Mouse (Mus musculus) layer of hippocampus, adult 9-11 months (tissue): Measurements from ENCODE around the gene Syt16.

ENCODE experiments used
- DNase-seq: peaks from one replicate; pipeline ENCODE4 v3.0.0; 2022

The Syt16 gene

GRCm38 (mm10) chr12:74014739-74015270 is 17.3 kb downstream of the Syt16 start:
- DNase-seq, result peak; percentile 21

GRCm38 (mm10) chr12:74015491-74015890 is 18.0 kb downstream of the Syt16 start:
- no peak for DNase-seq

- DNase-seq, result no peak
These were observed 25.8 kb downstream of the Syt16 start for GRCm38 (mm10) chr12:74023260-74023659.

- no peak for DNase-seq
These were observed 27.5 kb downstream of the Syt16 start for GRCm38 (mm10) chr12:74024912-74025311.

DNA sequence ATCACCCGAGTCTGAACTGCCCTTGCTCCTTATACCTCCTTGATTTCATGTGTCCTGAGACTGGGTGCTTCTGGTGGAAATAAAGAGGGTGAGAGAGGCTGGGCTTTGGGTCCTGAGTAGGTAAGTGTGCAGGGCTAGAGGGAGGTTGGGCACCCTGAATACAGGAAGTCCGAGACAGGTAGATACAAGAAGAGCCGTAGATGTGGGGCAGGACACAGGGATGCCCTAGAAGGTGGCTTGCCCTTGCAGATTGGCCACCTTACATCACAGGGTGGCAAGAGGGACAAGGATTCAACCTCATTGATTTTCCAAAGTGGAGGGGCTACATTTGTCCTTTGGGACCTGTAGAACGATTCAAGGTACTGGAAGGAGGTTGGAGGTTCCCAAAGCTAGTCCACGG is 45.8 kb downstream of the Syt16 start:
- no peak for DNase-seq

GRCm38 (mm10) chr12:74043755-74044154 is 46.3 kb downstream of the Syt16 start:
- DNase-seq, result no peak

DNA sequence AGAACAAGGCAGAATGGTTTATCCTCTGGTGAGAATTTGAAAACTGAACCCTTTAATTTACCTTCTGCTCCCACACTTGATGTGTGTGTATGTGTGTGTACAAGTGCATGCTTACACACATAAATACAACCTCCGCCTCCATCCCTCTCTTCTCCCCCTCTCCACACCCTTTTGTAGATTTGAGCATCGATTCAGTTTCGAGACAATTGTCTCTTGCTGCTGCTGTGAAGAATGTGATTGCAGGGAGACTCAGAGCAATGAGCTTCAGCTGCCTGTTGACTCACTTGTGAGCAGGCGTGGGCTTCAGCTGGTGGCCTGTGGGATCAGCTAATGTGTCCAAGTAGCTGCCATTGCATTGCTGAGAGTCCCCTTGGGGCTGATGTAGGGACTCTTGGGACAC is 46.8 kb downstream of the Syt16 start:
- no peak for DNase-seq

- DNase-seq, result peak; percentile 88
These were observed 58.0 kb downstream of the Syt16 start for GRCm38 (mm10) chr12:74055336-74055931.

DNA sequence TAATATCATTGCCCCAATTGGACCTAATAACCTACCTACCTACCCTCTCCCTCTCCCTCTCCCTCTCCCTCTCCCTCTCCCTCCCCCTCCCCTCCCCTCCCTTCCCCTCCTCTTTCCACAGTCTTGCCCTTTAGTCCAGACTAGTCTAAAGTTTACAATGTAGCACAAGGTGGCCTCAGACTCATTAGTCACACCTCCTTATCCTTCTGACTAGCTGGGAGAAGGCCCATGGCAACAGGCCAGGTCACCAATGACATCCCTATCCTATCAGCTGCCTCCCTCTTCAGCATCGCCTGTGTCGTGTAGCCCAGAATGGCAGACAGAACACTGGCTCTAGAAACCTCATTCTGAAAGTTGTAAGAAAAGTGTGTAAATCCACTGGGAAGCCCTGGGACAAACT is 58.7 kb downstream of the Syt16 start:
- no peak for DNase-seq

DNA sequence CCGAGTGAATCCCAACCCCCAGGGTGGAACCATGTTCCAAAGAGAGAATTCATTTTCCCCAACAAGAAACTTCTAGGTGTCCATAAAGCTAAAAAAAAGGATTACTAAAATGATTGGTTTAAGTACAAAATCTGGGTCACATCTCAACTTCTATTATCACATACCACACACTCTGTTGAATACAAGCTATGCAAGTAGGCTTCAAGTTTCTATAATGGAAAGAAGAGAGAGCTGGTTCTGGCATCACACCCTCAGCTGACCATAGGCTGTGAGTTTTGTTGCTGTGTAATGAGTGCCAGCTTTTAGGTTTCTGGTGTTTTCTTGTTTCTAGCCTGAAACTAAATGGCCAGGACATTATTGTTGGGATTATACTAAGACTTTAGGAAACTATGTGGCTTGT is 65.1 kb downstream of the Syt16 start:
- no peak for DNase-seq

DNA sequence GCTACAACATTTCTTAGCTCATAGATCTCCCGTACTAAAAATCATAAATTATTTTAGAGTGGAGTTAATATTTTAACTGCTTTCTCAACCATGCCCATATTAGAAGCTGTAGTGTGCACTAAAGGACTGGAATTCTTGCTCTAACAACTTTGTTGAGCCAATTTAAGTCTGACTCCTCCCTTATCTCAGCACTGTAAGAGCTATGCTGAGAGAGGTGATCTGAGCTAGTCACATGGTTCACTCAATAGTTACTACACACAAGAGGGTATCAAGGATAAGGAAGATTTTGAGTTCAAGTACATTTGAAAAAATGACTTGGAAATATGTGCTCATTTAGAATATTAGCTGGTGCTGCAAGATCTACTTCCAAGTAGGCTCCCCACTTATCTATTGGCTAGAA is 71.5 kb downstream of the Syt16 start:
- no peak for DNase-seq

- DNase-seq, result no peak
These were observed 78.1 kb downstream of the Syt16 start for GRCm38 (mm10) chr12:74075590-74075989.

GRCm38 (mm10) chr12:74076091-74076490 is 78.6 kb downstream of the Syt16 start:
- peak; percentile 53 for DNase-seq

DNA sequence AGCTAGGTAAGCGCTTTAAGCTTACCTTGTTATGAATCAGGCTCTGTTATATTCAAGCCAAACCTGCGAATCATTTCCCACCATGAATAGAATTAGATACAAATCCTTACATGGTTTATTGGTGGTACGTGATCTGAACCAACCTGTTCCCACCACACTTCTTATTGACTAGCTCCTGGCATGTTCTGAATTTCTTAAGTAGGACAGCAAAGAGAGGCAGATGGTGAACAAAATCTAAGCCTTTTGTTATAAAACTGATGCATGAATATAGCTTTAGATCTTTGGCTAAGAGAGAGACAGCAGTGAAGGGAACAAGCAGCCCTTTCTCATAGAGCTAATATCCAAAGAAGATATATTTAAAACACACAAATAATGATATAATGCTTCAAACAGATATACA is 83.7 kb downstream of the Syt16 start:
- DNase-seq, result no peak

DNA sequence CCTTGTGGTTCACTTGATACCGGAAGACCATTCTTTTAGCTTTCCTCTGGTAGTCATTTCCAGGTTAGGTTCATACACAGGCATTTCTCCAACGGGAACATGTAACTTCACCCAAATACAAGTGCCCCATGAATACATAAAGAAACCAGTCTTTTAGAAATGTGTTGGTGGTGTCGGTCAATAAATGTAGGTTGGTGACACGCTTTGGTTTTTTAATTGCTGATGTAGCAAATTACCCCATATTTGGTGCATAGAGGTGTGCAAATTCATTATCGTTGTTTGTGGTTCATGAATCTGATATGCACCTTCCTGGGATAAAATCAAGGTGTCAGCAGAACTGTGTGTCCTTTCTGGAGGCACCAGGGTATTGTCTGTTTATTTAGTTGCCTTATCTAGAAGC is 86.9 kb downstream of the Syt16 start:
- no peak for DNase-seq

GRCm38 (mm10) chr12:74087086-74087485 is 89.6 kb downstream of the Syt16 start:
- no peak for DNase-seq

- no peak for DNase-seq
These were observed 92.1 kb downstream of the Syt16 start for GRCm38 (mm10) chr12:74089342-74090131.

DNA sequence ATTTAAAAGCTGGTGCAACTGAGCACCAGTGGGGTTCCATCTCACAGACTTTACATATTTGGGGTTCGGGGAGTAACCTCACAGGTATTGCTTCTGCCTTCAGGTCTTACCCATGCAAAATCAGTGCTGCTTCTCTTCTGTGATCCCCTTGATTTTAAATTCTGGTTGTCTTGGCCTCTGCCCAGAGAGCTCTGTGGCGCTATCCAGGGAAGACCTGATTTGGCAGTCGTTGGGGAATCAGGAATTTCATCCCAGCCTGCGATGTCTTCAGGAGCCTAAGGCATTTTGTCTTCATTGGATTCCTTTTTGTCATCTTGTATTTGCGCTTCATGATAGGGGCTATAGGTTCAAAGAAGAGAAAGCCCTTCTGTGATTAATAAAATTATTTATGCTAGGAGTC is 95.1 kb downstream of the Syt16 start:
- DNase-seq, result no peak

GRCm38 (mm10) chr12:74093110-74093509 is 95.6 kb downstream of the Syt16 start:
- no peak for DNase-seq

- no peak for DNase-seq
These were observed 97.2 kb downstream of the Syt16 start for GRCm38 (mm10) chr12:74094701-74095100.

GRCm38 (mm10) chr12:74098572-74099290 is 101.3 kb downstream of the Syt16 start:
- no peak for DNase-seq

GRCm38 (mm10) chr12:74105811-74106513 is 108.5 kb downstream of the Syt16 start:
- DNase-seq, result no peak

- DNase-seq, result peak; percentile 45
These were observed 111.2 kb downstream of the Syt16 start for GRCm38 (mm10) chr12:74108663-74109081.
